Mouse (Mus musculus): ENCODE results near the gene Myo1d. TPM values are rescaled to one million over a fixed set of nuclear protein-coding genes. Genes with fewer than 3 reads are reported as not detected.

Myo1d gene
- total RNA-seq, 2 experiments from 2014 or later = 6.4 to 7.0 TPM

- intact Hi-C loops (cut with DNase I; ENCODE audit: low total_unique reads) = no loop called here
- DNase-seq = no peak
These were observed 30.6 kb downstream of the Myo1d start for GRCm38 (mm10) chr11:80749187-80749586.

GRCm38 (mm10) chr11:80745426-80745825 is 34.4 kb downstream of the Myo1d start:
- DNase-seq = no peak
- intact Hi-C loops (cut with DNase I; ENCODE audit: low total_unique reads) = no loop called here

GRCm38 (mm10) chr11:80743823-80744410 is 35.9 kb downstream of the Myo1d start:
- no peak for DNase-seq
- intact Hi-C loops (cut with DNase I; ENCODE audit: low total_unique reads) = no loop called here

GRCm38 (mm10) chr11:80742462-80742861 is 37.4 kb downstream of the Myo1d start:
- intact Hi-C loops (cut with DNase I; ENCODE audit: low total_unique reads) = no loop called here
- no peak for DNase-seq

- DNase-seq = no peak
- intact Hi-C loops (cut with DNase I; ENCODE audit: low total_unique reads) = no loop called here
These were observed 45.1 kb downstream of the Myo1d start for GRCm38 (mm10) chr11:80734771-80735170.

- DNase-seq = no peak
- intact Hi-C loops (cut with DNase I; ENCODE audit: low total_unique reads) = no loop called here
These were observed 55.1 kb downstream of the Myo1d start for GRCm38 (mm10) chr11:80724701-80725100.

- intact Hi-C loops (cut with DNase I; ENCODE audit: low total_unique reads) = no loop called here
- DNase-seq = no peak
These were observed 56.3 kb downstream of the Myo1d start for GRCm38 (mm10) chr11:80723406-80724047.

- intact Hi-C loops (cut with DNase I; ENCODE audit: low total_unique reads) = no loop called here
- no peak for DNase-seq
These were observed 60.8 kb downstream of the Myo1d start for GRCm38 (mm10) chr11:80719014-80719413.

- intact Hi-C loops (cut with DNase I; ENCODE audit: low total_unique reads) = no loop called here
- no peak for DNase-seq
These were observed 61.8 kb downstream of the Myo1d start for GRCm38 (mm10) chr11:80718036-80718435.

- intact Hi-C loops (cut with DNase I; ENCODE audit: low total_unique reads) = no loop called here
- no peak for DNase-seq
These were observed 64.7 kb downstream of the Myo1d start for GRCm38 (mm10) chr11:80715115-80715514.

- intact Hi-C loops (cut with DNase I; ENCODE audit: low total_unique reads) = no loop called here
- DNase-seq = no peak
These were observed 66.1 kb downstream of the Myo1d start for GRCm38 (mm10) chr11:80713705-80714104.

- intact Hi-C loops (cut with DNase I; ENCODE audit: low total_unique reads) = no loop called here
- no peak for DNase-seq
These were observed 67.6 kb downstream of the Myo1d start for GRCm38 (mm10) chr11:80712201-80712600.

- intact Hi-C loops (cut with DNase I; ENCODE audit: low total_unique reads) = no loop called here
- peak; percentile 22 for DNase-seq
These were observed 68.5 kb downstream of the Myo1d start for GRCm38 (mm10) chr11:80711336-80711735.

- intact Hi-C loops (cut with DNase I; ENCODE audit: low total_unique reads) = loop anchor here (10.0 kb wide), 1 partner anchor 74 kb away; no protein-coding TSS in a partner anchor
- no peak for DNase-seq
These were observed 79.2 kb downstream of the Myo1d start for GRCm38 (mm10) chr11:80700611-80701010.

- intact Hi-C loops (cut with DNase I; ENCODE audit: low total_unique reads) = loop anchor here (5.0 kb wide), 2 partner anchors 119 to 154 kb away; no protein-coding TSS in a partner anchor
- no peak for DNase-seq
These were observed 81.1 kb downstream of the Myo1d start for GRCm38 (mm10) chr11:80698721-80699120.

GRCm38 (mm10) chr11:80696350-80696749 is 83.5 kb downstream of the Myo1d start:
- intact Hi-C loops (cut with DNase I; ENCODE audit: low total_unique reads) = loop anchor here (5.0 kb wide), 2 partner anchors 121 to 156 kb away; no protein-coding TSS in a partner anchor
- no peak for DNase-seq

GRCm38 (mm10) chr11:80684603-80685002 is 95.2 kb downstream of the Myo1d start:
- intact Hi-C loops (cut with DNase I; ENCODE audit: low total_unique reads) = no loop called here
- DNase-seq = no peak

- no peak for DNase-seq
- intact Hi-C loops (cut with DNase I; ENCODE audit: low total_unique reads) = no loop called here
These were observed 97.1 kb downstream of the Myo1d start for GRCm38 (mm10) chr11:80682745-80683144.

- intact Hi-C loops (cut with DNase I; ENCODE audit: low total_unique reads) = loop anchor here (5.0 kb wide), 1 partner anchor 246 kb away; the partner anchor contains the start of gene Psmd11
- no peak for DNase-seq
These were observed 106.8 kb downstream of the Myo1d start for GRCm38 (mm10) chr11:80673013-80673412.

- intact Hi-C loops (cut with DNase I; ENCODE audit: low total_unique reads) = loop anchor here (5.0 kb wide), 1 partner anchor 243 kb away; the partner anchor contains the start of gene Psmd11
- no peak for DNase-seq
These were observed 109.4 kb downstream of the Myo1d start for GRCm38 (mm10) chr11:80670391-80670790.

- DNase-seq = no peak
- intact Hi-C loops (cut with DNase I; ENCODE audit: low total_unique reads) = loop anchor here (5.0 kb wide), 1 partner anchor 243 kb away; the partner anchor contains the start of gene Psmd11
These were observed 109.9 kb downstream of the Myo1d start for GRCm38 (mm10) chr11:80669934-80670333.

Measured in gastrocnemius, postnatal 14 days (tissue).